Mouse (Mus musculus): ENCODE measurements around the gene Tnfsf4. TPM values are rescaled to one million over a fixed set of nuclear protein-coding genes. Genes with fewer than 3 reads are reported as not detected.

The Tnfsf4 gene
- polyA plus RNA-seq, 1 experiment: 0.13 TPM

GRCm38 (mm10) chr1:161380425-161380780 lies 14.8 kb upstream of the Tnfsf4 start:
- DNase-seq (ENCODE audit: low read depth in 1 of 2, low spot score in 2 of 2): no peak
- no peaks in the 10 kb centered on the region for H3K36me3 ChIP-seq (ENCODE audit: control insufficient read depth, insufficient read depth, low read length)
- no peak overlapping the region for H3K27ac ChIP-seq (ENCODE audit: insufficient read depth, low read length)
- TF ChIP-seq POLR2A (IDR thresholded peaks at IDR 0.05; ENCODE audit: low read depth, low read length) (no peak), CTCF (IDR thresholded peaks at IDR 0.05; ENCODE audit: extremely low read depth, insufficient read depth, insufficient read length, insufficient replicate concordance) (no peak)
- H3K4me3 ChIP-seq (ENCODE audit: extremely low read depth, insufficient read depth, insufficient read length): no peak overlapping the region
- WGBS: 78% methylated on average over 5 of the region's 5 CpGs
- H3K4me1 ChIP-seq (ENCODE audit: control insufficient read depth, insufficient read depth, insufficient read length): no peaks in the 10 kb centered on the region
- H3K27me3 ChIP-seq (ENCODE audit: control insufficient read depth, insufficient read depth, low read length): no peaks in the 10 kb centered on the region

GRCm38 (mm10) chr1:161390066-161390465 lies 5.1 kb upstream of the Tnfsf4 start:
- WGBS: 77% methylated on average over 2 of the region's 2 CpGs
- no peak for DNase-seq (ENCODE audit: low read depth in 1 of 2, low spot score in 2 of 2)
- no peaks in the 10 kb centered on the region for H3K36me3 ChIP-seq (ENCODE audit: control insufficient read depth, insufficient read depth, low read length)
- no peak overlapping the region for H3K4me3 ChIP-seq (ENCODE audit: extremely low read depth, insufficient read depth, insufficient read length)
- H3K27ac ChIP-seq (ENCODE audit: insufficient read depth, low read length): no peak overlapping the region
- H3K27me3 ChIP-seq (ENCODE audit: control insufficient read depth, insufficient read depth, low read length): no peaks in the 10 kb centered on the region
- TF ChIP-seq POLR2A (IDR thresholded peaks at IDR 0.05; ENCODE audit: low read depth, low read length) (no peak), CTCF (IDR thresholded peaks at IDR 0.05; ENCODE audit: extremely low read depth, insufficient read depth, insufficient read length, insufficient replicate concordance) (no peak)
- H3K4me1 ChIP-seq (ENCODE audit: control insufficient read depth, insufficient read depth, insufficient read length): no peaks in the 10 kb centered on the region

- H3K27ac ChIP-seq (ENCODE audit: insufficient read depth, low read length): no peak overlapping the region
- peaks cover 10% of the 10 kb centered on the region; the same call in 1 of the 2 replicates for H3K4me1 ChIP-seq (ENCODE audit: control insufficient read depth, insufficient read depth, insufficient read length)
- TF ChIP-seq POLR2A (IDR thresholded peaks at IDR 0.05; ENCODE audit: low read depth, low read length) (no peak), CTCF (IDR thresholded peaks at IDR 0.05; ENCODE audit: extremely low read depth, insufficient read depth, insufficient read length, insufficient replicate concordance) (no peak)
- no peaks in the 10 kb centered on the region for H3K36me3 ChIP-seq (ENCODE audit: control insufficient read depth, insufficient read depth, low read length)
- H3K27me3 ChIP-seq (ENCODE audit: control insufficient read depth, insufficient read depth, low read length): 0 out of 2 replicates have a peak, but pooled peaks cover 1% of the 10 kb centered on the region
- H3K4me3 ChIP-seq (ENCODE audit: extremely low read depth, insufficient read depth, insufficient read length): no peak overlapping the region
- DNase-seq (ENCODE audit: low read depth in 1 of 2, low spot score in 2 of 2): no peak
- 42% methylated on average over 10 of the region's 10 CpGs for WGBS
Observed at GRCm38 (mm10) chr1:161392906-161393305, 2.3 kb upstream of the Tnfsf4 start.

- DNase-seq (ENCODE audit: low read depth in 1 of 2, low spot score in 2 of 2): peak in 1 of 2 experiments; percentile 20
- Histone ChIP-seq H3K4me3 (ENCODE audit: extremely low read depth, insufficient read depth, insufficient read length) (no peak overlapping the region), H3K36me3 (ENCODE audit: control insufficient read depth, insufficient read depth, low read length) (no peaks in the 10 kb centered on the region), H3K27ac (ENCODE audit: insufficient read depth, low read length) (no peak overlapping the region), H3K27me3 (ENCODE audit: control insufficient read depth, insufficient read depth, low read length) (0 out of 2 replicates have a peak, but pooled peaks cover 1% of the 10 kb centered on the region), H3K4me1 (ENCODE audit: control insufficient read depth, insufficient read depth, insufficient read length) (peaks cover 10% of the 10 kb centered on the region; the same call in 1 of the 2 replicates)
- TF ChIP-seq POLR2A (IDR thresholded peaks at IDR 0.05; ENCODE audit: low read depth, low read length) (no peak), CTCF (IDR thresholded peaks at IDR 0.05; ENCODE audit: extremely low read depth, insufficient read depth, insufficient read length, insufficient replicate concordance) (no peak)
- WGBS: 19% methylated on average over 5 of the region's 5 CpGs
Observed at GRCm38 (mm10) chr1:161395610-161396009, 401 bp downstream of the Tnfsf4 start.

- H3K4me3 ChIP-seq (ENCODE audit: extremely low read depth, insufficient read depth, insufficient read length): peak overlapping the region; percentile 25; the same call in 1 of the 2 replicates
- whole genome bisulfite sequencing: 10% methylated on average over 10 of the region's 10 CpGs
- DNase-seq (ENCODE audit: low read depth in 1 of 2, low spot score in 2 of 2): no peak
Observed at GRCm38 (mm10) chr1:161396351-161396750, 1.1 kb downstream of the Tnfsf4 start.

GRCm38 (mm10) chr1:161400126-161400525 lies 4.9 kb downstream of the Tnfsf4 start:
- Histone ChIP-seq H3K27me3 (ENCODE audit: control insufficient read depth, insufficient read depth, low read length) (0 out of 2 replicates have a peak, but pooled peaks cover 1% of the 10 kb centered on the region), H3K4me3 (ENCODE audit: extremely low read depth, insufficient read depth, insufficient read length) (no peak overlapping the region), H3K4me1 (ENCODE audit: control insufficient read depth, insufficient read depth, insufficient read length) (peaks cover 10% of the 10 kb centered on the region; the same call in 1 of the 2 replicates), H3K27ac (ENCODE audit: insufficient read depth, low read length) (no peak overlapping the region), H3K36me3 (ENCODE audit: control insufficient read depth, insufficient read depth, low read length) (no peaks in the 10 kb centered on the region)
- DNase-seq (ENCODE audit: low read depth in 1 of 2, low spot score in 2 of 2): peak; percentile 33 to 73
- WGBS: 35% methylated on average over 6 of the region's 6 CpGs
- TF ChIP-seq CTCF (IDR thresholded peaks at IDR 0.05; ENCODE audit: extremely low read depth, insufficient read depth, insufficient read length, insufficient replicate concordance) (peak; percentile 61; the same call in 1 of the 2 replicates), POLR2A (IDR thresholded peaks at IDR 0.05; ENCODE audit: low read depth, low read length) (no peak)

More at GRCm38 (mm10) chr1:161396351-161396750, 1.1 kb downstream of the Tnfsf4 start:
- TF ChIP-seq POLR2A (IDR thresholded peaks at IDR 0.05; ENCODE audit: low read depth, low read length) (no peak), CTCF (IDR thresholded peaks at IDR 0.05; ENCODE audit: extremely low read depth, insufficient read depth, insufficient read length, insufficient replicate concordance) (no peak)
- no peak overlapping the region for H3K27ac ChIP-seq (ENCODE audit: insufficient read depth, low read length)
- no peaks in the 10 kb centered on the region for H3K36me3 ChIP-seq (ENCODE audit: control insufficient read depth, insufficient read depth, low read length)
- peaks cover 10% of the 10 kb centered on the region; the same call in 1 of the 2 replicates for H3K4me1 ChIP-seq (ENCODE audit: control insufficient read depth, insufficient read depth, insufficient read length)
- H3K27me3 ChIP-seq (ENCODE audit: control insufficient read depth, insufficient read depth, low read length): 0 out of 2 replicates have a peak, but pooled peaks cover 1% of the 10 kb centered on the region

- Histone ChIP-seq H3K27ac (ENCODE audit: insufficient read depth, low read length) (no peak overlapping the region), H3K36me3 (ENCODE audit: control insufficient read depth, insufficient read depth, low read length) (no peaks in the 10 kb centered on the region), H3K4me1 (ENCODE audit: control insufficient read depth, insufficient read depth, insufficient read length) (no peaks in the 10 kb centered on the region), H3K27me3 (ENCODE audit: control insufficient read depth, insufficient read depth, low read length) (no peaks in the 10 kb centered on the region), H3K4me3 (ENCODE audit: extremely low read depth, insufficient read depth, insufficient read length) (no peak overlapping the region)
- no peak for DNase-seq (ENCODE audit: low read depth in 1 of 2, low spot score in 2 of 2)
- 97% methylated on average over 2 of the region's 2 CpGs for WGBS
- no peak for TF ChIP-seq POLR2A (IDR thresholded peaks at IDR 0.05; ENCODE audit: low read depth, low read length)
- no peak for TF ChIP-seq CTCF (IDR thresholded peaks at IDR 0.05; ENCODE audit: extremely low read depth, insufficient read depth, insufficient read length, insufficient replicate concordance)
Observed at GRCm38 (mm10) chr1:161403061-161403460, 7.9 kb downstream of the Tnfsf4 start.
